Mouse (Mus musculus) layer of hippocampus, adult 18-20 months (tissue): ENCODE measurements around the gene Foxn1. TPM values are rescaled to one million over a fixed set of nuclear protein-coding genes. Genes with fewer than 3 reads are reported as not detected.

Source experiments
- DNase-seq, 2 experiments: peaks; one replicate each; pipeline ENCODE4 v3.0.0; 2022; ENCODE audit warnings: low spot score in 2 of 2
- total RNA-seq, 2 experiments: library from RNA; stranded (reverse); gene quantifications; 2 replicates each; pipeline ENCODE4 v1.2.3; 2021

Gene Foxn1
- total RNA-seq, 2 experiments from 2014 or later, result not detected

GRCm38 (mm10) chr11:78332676-78333075 lies 53.7 kb downstream of the Foxn1 start:
- DNase-seq, result no peak

DNA sequence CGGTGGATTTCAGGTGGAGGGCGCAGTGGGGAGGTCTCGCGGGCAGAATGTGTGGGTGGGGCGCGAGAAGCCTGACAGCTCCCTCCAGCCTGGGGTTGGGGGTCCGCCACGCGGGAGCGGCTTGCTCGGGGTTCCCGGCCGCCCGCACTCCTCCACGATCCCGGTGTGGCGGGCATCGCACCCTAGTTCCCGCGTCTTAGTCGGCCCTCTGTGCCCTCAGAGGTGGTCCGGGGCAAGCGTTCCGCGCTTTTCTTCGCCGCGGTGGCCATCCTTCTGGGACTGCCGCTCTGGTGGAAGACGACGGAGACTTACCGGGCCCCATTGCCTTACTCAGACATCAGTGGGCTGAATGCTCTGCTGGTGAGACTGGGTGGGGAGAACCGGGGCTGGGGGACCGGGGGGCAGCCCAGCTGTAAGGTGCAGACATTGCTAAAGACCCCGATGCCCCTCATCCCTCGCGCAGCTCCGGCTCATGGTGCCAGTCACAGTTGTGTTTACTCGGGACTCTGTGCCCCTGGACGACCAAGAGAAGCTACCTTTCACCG lies 57.8 kb downstream of the Foxn1 start:
- DNase-seq, result no peak

DNA sequence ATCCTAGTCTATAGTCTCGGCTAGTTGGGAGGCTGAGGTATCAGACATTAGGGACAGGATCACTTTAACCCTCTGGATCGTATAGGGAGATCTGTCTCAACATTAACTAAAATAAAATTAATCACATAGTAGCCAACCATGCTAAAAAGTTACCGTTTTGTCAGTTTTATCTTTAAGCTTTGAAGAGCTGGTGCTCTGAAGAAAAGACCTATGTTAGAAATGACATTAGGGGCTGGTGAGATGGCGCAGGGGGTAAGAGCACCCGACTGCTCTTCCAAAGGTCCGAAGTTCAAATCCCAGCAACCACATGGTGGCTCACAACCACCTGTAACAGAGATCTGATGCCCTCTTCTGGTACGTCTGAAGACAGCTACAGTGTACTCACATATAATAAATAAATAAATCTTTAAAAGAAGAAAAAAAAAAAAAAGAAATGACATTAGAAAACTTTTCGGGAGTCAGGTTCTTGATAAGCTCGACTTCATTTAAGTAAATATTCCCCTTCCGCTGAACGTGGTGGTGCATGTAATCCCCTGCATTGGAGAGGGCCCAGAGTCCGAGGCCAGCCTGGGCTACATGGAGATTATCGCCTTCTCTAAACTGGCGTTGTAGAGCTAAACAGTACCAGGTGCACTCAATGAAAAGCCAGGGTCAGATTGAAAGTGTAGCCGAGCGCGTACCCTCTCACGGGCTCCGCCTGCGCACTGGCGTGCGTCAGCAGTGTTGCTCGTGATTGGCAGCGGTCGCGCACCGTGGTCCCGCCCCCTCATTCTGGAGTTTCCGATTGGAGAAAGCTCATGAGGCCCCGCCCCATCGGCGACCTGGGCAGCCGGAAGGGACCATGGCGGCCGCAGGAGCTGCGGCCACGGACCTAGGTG lies 58.5 kb downstream of the Foxn1 start, which contains the start of gene Pigs:
Pigs (plus strand) TSS at position 782 of the 878 bp plus-strand sequence.
- DNase-seq, result peak; percentile 89 to 98

DNA sequence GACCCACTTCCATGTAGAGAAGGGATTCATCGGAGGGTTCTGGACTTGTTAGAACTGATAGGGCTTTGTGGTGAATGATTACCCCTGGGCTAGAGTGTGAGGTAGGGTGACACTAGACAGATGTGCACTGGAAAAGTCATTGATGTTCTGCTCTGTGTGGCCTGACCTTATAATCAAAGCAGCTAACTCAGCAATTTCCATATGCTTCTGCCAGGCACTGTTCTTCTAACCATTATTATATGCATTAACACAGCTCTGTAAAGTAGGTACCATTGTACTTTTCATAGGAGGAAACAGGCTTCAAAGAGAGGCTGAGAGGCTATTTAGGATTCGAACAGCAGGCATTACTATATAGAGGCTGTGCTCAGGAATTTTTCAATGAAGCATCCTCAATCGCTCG lies 59.1 kb downstream of the Foxn1 start:
- DNase-seq, result no peak

DNA sequence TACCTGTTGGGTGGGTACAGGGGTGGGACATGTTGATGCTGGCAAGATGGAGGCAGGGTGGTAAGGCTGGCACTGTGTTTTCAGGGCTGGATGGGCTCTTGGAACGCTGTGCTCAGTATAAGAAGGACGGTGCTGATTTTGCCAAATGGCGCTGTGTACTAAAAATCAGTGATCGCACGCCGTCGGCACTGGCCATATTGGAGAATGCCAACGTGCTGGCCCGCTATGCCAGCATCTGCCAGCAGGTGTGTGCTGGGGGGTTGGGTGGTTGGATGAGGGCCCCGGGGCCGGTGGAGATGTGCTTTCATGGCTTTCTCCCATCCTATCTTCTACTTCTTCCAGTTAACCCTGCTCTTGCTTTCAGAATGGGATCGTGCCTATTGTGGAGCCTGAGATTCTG lies 61.4 kb downstream of the Foxn1 start:
- no peak for DNase-seq

- no peak for DNase-seq
Observed at GRCm38 (mm10) chr11:78324000-78324785, 62.2 kb downstream of the Foxn1 start.

DNA sequence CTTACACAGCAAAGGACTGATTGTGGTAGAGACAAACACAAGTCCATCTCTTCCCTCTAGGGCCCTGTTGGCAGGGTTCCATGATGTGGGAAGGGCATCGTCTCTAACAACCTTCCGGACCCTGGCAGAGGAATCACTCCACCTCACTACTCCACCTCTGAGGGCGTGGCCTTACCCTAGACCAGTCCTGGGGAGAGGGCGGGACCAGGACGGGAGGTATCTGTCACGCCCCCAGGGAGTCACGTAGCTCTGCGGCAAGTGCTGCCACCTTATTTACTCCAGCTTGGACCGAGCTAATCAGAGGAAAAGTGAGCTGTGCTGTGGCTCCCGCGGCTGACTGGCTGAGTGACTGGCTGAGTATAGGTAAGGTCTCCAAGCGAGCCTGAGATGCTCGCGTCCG lies 63.5 kb downstream of the Foxn1 start, which contains the start of gene Aldoc:
Aldoc (plus strand) TSS at position 109 of the 400 bp plus-strand sequence.
- peak; percentile 72 to 81 for DNase-seq

- peak in 1 of 2 experiments; percentile 48 for DNase-seq
Observed at GRCm38 (mm10) chr11:78322076-78322831, 64.1 kb downstream of the Foxn1 start.

GRCm38 (mm10) chr11:78318411-78318810 lies 67.9 kb downstream of the Foxn1 start:
- no peak for DNase-seq

DNA sequence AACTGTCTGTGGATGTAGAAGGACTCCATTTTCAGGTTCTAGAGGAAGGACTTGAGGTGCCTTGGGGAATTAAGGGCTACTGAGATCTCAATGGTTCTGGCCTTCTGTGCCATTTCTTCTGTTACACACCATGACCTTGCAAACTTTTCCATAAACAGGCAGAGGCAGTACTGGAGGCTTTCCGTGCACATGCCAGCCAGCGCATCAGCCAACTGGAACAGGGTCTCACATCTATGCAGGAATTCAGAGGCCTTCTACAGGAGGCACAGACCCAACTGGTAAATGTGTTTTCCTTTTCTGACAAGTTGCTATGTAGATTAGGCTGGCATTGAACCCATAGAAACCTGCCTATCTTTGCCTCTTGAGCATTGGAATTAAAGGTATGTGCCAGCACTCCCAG lies 72.7 kb downstream of the Foxn1 start:
- no peak for DNase-seq

GRCm38 (mm10) chr11:78310861-78311511 lies 75.4 kb downstream of the Foxn1 start:
- no peak for DNase-seq

Other genes with a start within 250 kb of the Foxn1 start
- 1 to 10 TPM; 8.3 to 9.8 TPM for gene Traf4, start 221.0 kb downstream of the Foxn1 start, total RNA-seq
- 1 to 10 TPM; 2.6 to 4.1 TPM for gene Nek8, start 209.9 kb downstream of the Foxn1 start, total RNA-seq
- 10 to 100 TPM; 16.8 to 17.5 TPM for gene Tlcd1, start 209.8 kb downstream of the Foxn1 start, total RNA-seq
- gene Rpl23a, start 203.0 kb downstream of the Foxn1 start, total RNA-seq, result 100 to 1,000 TPM; 770 to 803 TPM
- 10 to 100 TPM; 22.5 to 25.8 TPM for gene Rab34, start 198.1 kb downstream of the Foxn1 start, total RNA-seq
- gene Proca1, start 193.2 kb downstream of the Foxn1 start, total RNA-seq, result 1 to 10 TPM; 3.4 to 4.4 TPM
- 10 to 100 TPM; 65.5 to 71.2 TPM for gene Sdf2, start 140.8 kb downstream of the Foxn1 start, total RNA-seq
- gene Supt6, start 140.6 kb downstream of the Foxn1 start, total RNA-seq, result 100 to 1,000 TPM; 123 to 126 TPM
- gene 2610507B11Rik, start 124.8 kb downstream of the Foxn1 start, total RNA-seq, result 100 to 1,000 TPM; 183 to 188 TPM
- 1 to 10 TPM; 7.4 TPM for gene BC030499, start 95.7 kb downstream of the Foxn1 start, total RNA-seq
- 1 to 10 TPM; 5.7 to 7.1 TPM for gene Spag5, start 85.0 kb downstream of the Foxn1 start, total RNA-seq
- gene Aldoc, start 63.6 kb downstream of the Foxn1 start, total RNA-seq, result 100 to 1,000 TPM; 856 to 892 TPM
- 10 to 100 TPM; 59.0 to 62.0 TPM for gene Pigs, start 58.1 kb downstream of the Foxn1 start, total RNA-seq
- 10 to 100 TPM; 33.0 to 33.5 TPM for gene Unc119, start 43.1 kb downstream of the Foxn1 start, total RNA-seq
- not detected for gene Slc13a2, start 35.7 kb upstream of the Foxn1 start, total RNA-seq
- gene Slc46a1, start 79.1 kb upstream of the Foxn1 start, total RNA-seq, result 10 to 100 TPM; 10.9 to 11.7 TPM
- 10 to 100 TPM; 36.1 to 38.8 TPM for gene Sarm1, start 111.2 kb upstream of the Foxn1 start, total RNA-seq
- gene Vtn, start 112.5 kb upstream of the Foxn1 start, total RNA-seq, result 10 to 100 TPM; 52.7 to 53.9 TPM
- gene Sebox, start 116.9 kb upstream of the Foxn1 start, total RNA-seq, result 1 to 10 TPM; 5.3 to 5.7 TPM
- gene Tmem199, start 125.6 kb upstream of the Foxn1 start, total RNA-seq, result 10 to 100 TPM; 44.8 to 47.1 TPM
- gene Poldip2, start 125.6 kb upstream of the Foxn1 start, total RNA-seq, result 100 to 1,000 TPM; 118 to 119 TPM
- gene Tnfaip1, start 149.8 kb upstream of the Foxn1 start, total RNA-seq, result 10 to 100 TPM; 29.1 to 29.8 TPM
- 10 to 100 TPM; 73.8 to 78.2 TPM for gene Ift20, start 149.8 kb upstream of the Foxn1 start, total RNA-seq
- gene Tmem97, start 164.2 kb upstream of the Foxn1 start, total RNA-seq, result 10 to 100 TPM; 11.7 to 14.6 TPM